Mouse (Mus musculus): ENCODE results near the gene Patl2.
"Not testable (repeated sequence)": the region's sequence is repeated elsewhere in the genome, so short reads cannot be mapped to it uniquely, and the experiment has no call there.

Gene Patl2

DNA sequence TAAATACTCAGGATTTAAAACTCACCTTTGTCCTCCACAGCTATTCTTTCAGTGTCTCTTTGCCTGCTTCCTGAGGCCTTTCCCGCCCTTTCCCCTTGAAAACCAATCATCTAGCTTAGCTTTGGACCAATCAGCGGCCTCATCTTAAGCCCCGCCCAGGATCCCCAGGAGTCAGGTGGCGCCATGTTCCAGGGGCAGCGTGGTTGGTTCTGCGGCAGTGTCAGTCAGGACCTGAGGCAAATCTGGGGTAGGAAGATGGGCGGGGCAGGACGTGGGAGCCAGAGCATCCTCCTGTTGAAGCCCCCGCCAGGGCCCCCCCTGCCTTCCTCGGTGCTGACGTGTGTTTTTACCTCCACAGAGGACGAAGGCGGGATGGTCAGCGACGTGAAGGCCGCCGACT lies at the start of gene Patl2, which contains the start of gene Terb2:
Gene Patl2, minus strand, starts transcription at position 84 of the 400 bp plus-strand sequence.
Gene Terb2, plus strand, starts transcription at position 167 of the 400 bp plus-strand sequence.
- DNase-seq (ENCODE audit: low spot score), result no peak

GRCm38 (mm10) chr2:122235425-122235824 lies 49.4 kb upstream of the Patl2 start:
- no peak for DNase-seq (ENCODE audit: low spot score)

- peak; percentile 52 for DNase-seq (ENCODE audit: low spot score)
These were observed 48.8 kb upstream of the Patl2 start, which contains the start of gene Sord for GRCm38 (mm10) chr2:122234611-122235288. TSS of gene Sord (plus strand) at chr2:122234749.

- DNase-seq (ENCODE audit: low spot score), result peak; percentile 3
These were observed 48.0 kb upstream of the Patl2 start for GRCm38 (mm10) chr2:122233759-122234557.

DNA sequence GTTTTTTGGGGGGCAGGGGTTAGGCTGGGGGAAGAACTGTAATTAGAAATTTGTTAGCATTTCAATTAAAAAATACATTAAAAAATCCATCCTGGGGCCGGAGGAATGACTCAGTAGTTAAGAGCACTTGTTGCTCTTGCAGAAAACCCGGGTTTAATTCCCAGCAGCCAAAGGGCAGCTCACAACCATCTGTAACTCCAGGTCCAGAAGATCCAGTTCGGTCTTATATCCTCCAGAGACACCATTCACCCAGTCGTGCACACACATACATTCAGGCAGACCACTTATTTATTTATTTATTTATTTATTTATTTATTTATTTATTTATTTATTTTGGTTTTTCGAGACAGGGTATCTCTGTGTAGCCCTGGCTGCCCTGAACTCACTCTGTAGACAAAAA lies 47.4 kb upstream of the Patl2 start:
- DNase-seq (ENCODE audit: low spot score), result no peak

DNA sequence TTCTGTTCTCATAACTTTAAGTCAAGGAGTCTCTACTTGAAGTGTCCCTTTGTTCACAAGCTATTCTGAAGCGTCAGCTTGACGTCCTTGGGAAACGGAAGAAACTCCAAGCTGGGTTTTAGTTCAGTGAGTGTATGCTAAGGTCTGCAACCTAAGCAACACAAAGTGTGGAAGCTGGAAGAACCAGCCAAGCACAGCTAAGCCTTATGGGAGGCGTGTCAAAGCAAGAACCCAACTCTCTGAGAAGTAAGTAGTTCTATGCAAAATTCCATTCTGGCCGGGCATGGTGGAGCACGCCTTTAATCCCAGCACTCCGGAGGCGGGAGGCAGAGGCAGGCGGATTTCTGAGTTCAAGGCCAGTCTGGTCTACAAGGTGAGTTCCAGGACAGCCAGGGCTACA lies 45.6 kb upstream of the Patl2 start:
- DNase-seq (ENCODE audit: low spot score), result no peak

DNA sequence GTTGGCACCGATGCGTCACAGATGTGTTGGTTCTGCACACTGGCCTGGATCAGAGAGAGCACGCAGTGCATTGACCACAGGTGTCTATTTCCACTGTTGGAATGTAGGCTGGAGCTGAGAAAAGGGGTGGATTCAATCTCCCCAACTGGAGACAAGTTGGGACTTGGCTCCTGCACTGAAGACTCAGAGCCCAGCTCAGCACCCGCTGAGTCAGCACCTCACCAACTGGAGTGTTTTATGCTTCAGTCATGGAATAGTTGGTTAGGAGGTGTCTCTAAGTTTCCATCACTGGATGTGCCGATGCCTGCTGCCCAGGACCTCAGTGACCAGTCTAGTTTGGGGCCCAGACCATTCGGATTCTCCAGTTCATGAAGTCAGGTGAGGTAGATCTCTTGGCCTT lies 44.4 kb upstream of the Patl2 start:
- no peak for DNase-seq (ENCODE audit: low spot score)

DNA sequence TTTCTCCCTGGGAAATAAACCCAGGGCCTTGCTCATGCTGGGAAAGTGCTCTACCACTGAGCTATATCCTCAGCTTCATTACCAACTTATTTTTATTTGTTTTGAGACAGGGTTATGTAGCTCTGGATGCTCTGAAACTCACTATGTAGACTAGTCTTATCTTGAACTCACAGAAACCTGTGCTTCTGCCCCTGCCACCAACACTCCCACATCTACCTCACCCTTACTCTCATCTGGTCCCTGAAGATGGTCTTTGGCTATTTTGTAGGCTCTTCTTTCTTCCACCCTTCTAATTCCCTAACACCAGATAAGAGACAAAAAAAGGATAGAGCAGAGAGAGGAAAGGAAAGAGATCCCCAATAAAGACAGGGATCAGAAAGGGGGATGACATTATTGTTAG lies 37.7 kb upstream of the Patl2 start:
- DNase-seq (ENCODE audit: low spot score), result no peak

DNA sequence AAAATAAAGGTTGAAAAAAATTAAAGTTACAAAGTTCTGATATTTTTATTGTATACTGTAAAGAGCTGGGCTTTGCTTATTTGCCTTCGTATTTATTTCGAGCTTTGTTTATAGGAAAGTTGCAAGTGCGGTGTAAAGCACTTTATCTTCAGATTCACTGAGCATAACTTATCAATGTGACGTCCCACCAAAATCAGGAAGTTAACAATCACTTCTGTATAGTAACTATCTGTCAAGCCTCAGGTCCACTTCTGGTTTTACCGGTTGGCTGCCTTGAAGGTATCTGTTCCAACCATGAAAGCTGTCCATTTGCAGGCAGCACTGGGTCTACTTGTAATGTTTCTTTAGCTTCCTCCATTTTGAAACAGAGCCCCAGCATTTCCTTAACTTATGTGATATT lies 36.3 kb upstream of the Patl2 start:
- DNase-seq (ENCODE audit: low spot score), result no peak

DNA sequence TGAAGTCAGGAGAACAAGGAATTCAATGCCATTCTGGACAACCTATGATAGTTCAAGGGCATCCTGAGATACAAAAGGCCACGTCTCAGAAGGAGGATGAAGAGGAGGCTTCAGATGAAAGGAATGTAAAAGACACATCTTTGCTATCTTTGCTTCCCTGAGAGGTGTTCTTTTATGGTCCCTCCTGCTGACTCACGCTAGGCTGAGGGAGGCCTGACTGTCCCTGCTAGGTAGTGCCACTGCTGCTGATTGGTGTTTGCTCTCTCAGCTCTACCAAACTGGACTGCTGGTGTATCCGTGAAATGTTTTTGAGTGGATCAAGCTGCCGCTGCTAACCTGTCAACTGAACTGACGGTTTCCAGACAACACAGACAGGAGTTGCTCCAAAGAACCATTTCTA lies 35.8 kb upstream of the Patl2 start:
- no peak for DNase-seq (ENCODE audit: low spot score)

- DNase-seq (ENCODE audit: low spot score), result no peak
These were observed 35.4 kb upstream of the Patl2 start for GRCm38 (mm10) chr2:122221378-122221777.

DNA sequence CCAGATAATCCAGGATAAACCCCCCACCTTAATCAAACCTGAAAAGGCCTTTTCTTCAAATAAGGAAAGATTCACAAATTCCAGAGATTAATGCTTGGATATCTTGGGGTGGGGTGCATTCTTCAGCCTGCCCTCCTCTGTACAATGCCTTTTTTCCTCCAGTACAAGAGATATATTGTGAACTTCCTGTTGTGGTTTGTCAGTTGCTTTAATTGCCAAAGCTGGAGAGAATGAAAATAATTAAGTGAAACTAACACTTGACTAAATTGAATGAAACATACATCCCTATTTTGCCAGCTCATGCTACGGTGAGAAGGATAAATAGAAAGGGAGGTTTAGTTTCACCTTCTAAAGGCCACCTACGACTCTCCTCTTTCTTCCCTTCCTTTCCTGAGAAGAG lies 32.2 kb upstream of the Patl2 start:
- DNase-seq (ENCODE audit: low spot score), result no peak

DNA sequence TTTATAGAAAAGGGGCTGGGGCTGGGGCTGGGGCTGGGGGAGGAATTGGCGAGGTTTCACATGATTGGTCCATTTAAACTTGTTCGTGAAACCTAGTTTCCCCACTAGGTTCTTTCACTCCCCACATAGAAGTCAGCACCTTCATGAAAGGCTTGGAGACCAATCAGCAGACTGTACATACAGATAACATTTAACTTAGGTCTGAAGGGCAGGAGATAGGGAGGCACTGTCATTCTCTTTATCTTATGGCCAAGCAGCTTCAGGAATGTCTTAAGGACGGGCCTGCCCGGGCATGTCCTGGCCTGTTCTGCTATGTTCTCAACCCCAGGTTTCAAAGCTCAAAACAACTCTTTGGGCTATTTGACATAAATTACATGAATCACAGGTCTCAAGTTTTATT lies 31.1 kb upstream of the Patl2 start:
- DNase-seq (ENCODE audit: low spot score), result not testable (repeated sequence)

GRCm38 (mm10) chr2:122210534-122211228 lies 24.7 kb upstream of the Patl2 start:
- DNase-seq (ENCODE audit: low spot score), result no peak

DNA sequence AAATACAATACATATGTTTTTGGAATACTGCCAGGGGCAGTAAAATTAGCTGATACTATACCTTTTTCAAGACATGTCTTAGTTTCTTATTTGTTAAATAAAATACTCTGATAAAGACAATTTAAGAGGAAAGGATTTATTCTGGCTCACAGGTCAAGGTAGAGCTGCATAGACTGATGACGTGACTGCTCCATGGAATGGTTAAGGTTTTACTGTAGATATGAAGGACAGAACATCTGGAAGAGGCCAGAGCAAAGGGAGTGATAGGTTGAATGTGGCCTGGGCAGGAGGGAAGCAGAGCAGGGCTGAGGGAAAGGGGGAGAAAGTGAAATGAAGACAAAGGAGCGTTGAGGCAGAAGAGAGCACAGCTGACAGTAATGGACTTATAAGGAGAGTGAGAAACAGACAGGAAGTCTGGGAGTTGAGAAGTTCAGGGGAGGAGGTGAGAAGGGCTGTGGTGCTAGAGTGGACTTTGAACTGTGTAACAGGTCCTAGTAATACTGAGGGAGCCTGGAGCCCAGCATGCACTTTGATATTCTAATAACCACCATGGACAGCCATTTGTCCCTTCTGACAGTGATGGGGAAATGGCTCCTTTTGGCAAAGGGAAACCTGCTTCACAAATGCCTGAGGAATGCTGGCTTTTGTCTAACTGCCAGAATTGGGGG lies 20.6 kb upstream of the Patl2 start:
- DNase-seq (ENCODE audit: low spot score), result no peak

DNA sequence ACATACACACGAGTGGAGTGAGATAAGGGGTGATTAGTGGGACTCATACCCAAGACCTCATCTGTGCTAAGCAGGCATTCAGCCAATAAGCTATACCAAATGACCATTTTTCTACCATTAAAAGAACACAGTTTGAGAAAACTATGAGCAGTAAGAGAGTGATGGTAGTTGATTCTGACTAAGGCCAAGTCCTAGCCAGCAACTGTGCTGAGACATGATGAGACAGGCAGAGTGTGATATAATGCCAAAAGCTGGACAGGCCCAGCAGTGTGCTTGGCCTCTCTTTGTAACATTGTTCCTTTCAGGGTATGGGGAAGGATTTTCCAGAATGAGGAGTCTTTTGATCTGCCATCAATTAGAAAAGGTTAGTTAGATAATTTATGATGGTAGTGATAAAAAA lies 15.5 kb upstream of the Patl2 start:
- no peak for DNase-seq (ENCODE audit: low spot score)

DNA sequence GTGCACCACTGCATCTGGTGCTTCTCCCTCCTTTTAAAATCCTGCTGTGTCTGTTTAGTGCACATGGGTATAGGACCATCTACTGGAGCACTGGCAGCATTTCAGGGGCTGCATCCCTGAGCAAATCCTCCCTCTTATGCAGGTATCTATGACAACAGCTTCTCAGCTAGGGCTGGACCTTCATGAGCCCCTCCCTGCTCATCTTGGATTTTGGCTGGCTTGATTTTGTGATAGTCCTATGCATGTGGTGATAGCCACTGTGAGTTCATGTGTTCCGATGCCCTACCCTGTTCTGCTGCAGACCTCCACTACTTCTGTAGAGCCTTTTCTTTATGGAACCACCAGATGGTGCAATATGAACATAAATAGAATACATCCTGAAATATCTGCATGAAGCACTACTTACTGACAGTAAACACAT lies 8.5 kb upstream of the Patl2 start:
- DNase-seq (ENCODE audit: low spot score), result peak; percentile 35

- DNase-seq (ENCODE audit: low spot score), result no peak
These were observed 5.9 kb upstream of the Patl2 start for GRCm38 (mm10) chr2:122191849-122192248.

DNA sequence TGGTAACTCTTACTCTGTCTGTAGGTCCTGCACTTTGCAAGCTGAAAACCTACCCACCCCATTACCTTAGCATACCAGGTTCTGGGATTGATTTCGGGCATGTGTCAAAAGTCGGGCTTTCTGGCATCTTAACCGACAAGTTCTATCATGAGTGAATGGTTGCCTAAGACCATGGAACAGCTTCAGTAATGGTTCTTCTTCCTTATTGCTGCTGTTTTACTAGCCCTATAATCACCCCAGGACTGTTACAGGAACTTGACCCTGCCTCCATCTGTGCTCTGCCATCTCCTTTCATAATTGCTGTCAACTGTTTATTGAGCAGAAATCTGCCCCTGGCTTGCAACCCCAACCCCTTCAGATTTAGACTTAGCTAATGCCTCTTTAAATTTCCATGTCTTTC lies 762 bp upstream of the Patl2 start:
- no peak for DNase-seq (ENCODE audit: low spot score)

GRCm38 (mm10) chr2:122185086-122185485 lies 903 bp downstream of the Patl2 start:
- no peak for DNase-seq (ENCODE audit: low spot score)

- DNase-seq (ENCODE audit: low spot score), result no peak
These were observed 5.8 kb downstream of the Patl2 start for GRCm38 (mm10) chr2:122180051-122180822.
